Mouse (Mus musculus): ENCODE measurements at regions not wholly inside any gene's neighbourhood (a gene's known extent, or its start where the extent isn't known, plus 50 kb on each side); places are given as distances from the start of the nearest gene placed in this dataset.

- DNase-seq: no peak
These were observed 102.3 kb downstream of the Gm26897 start for GRCm38 (mm10) chr5:111835737-111836667.

- DNase-seq: no peak
These were observed 103.0 kb downstream of the Gm26897 start for GRCm38 (mm10) chr5:111836668-111837234.

GRCm38 (mm10) chr5:111842461-111842860 lies 108.7 kb downstream of the Gm26897 start:
- no peak for DNase-seq

- DNase-seq: no peak
These were observed 110.0 kb downstream of the Gm26897 start for GRCm38 (mm10) chr5:111843622-111844239.

- no peak for DNase-seq
These were observed 110.8 kb downstream of the Gm26897 start for GRCm38 (mm10) chr5:111844528-111844927.

GRCm38 (mm10) chr5:111848917-111849316 lies 115.2 kb downstream of the Gm26897 start:
- DNase-seq: no peak

- no peak for DNase-seq
These were observed 119.0 kb downstream of the Gm26897 start for GRCm38 (mm10) chr5:111852682-111853081.

GRCm38 (mm10) chr5:111855366-111855765 lies 121.6 kb downstream of the Gm26897 start:
- no peak for DNase-seq

- DNase-seq: no peak
These were observed 123.5 kb downstream of the Gm26897 start for GRCm38 (mm10) chr5:111857200-111857599.

- DNase-seq: no peak
These were observed 126.7 kb downstream of the Gm26897 start for GRCm38 (mm10) chr5:111860436-111860835.

GRCm38 (mm10) chr5:111862331-111862730 lies 128.6 kb downstream of the Gm26897 start:
- no peak for DNase-seq

GRCm38 (mm10) chr5:111863922-111864321 lies 130.2 kb downstream of the Gm26897 start:
- no peak for DNase-seq

GRCm38 (mm10) chr5:111864606-111865005 lies 130.9 kb downstream of the Gm26897 start:
- DNase-seq: no peak

- DNase-seq: no peak
These were observed 135.3 kb downstream of the Gm26897 start for GRCm38 (mm10) chr5:111869011-111869410.

GRCm38 (mm10) chr5:111877165-111877793 lies 143.6 kb downstream of the Gm26897 start:
- DNase-seq: no peak

GRCm38 (mm10) chr5:111879044-111879443 lies 145.3 kb downstream of the Gm26897 start:
- DNase-seq: no peak

- no peak for DNase-seq
These were observed 146.5 kb downstream of the Gm26897 start for GRCm38 (mm10) chr5:111880268-111880667.

- DNase-seq: peak; percentile 13
These were observed 147.8 kb downstream of the Gm26897 start for GRCm38 (mm10) chr5:111881517-111881916.

- no peak for DNase-seq
These were observed 153.6 kb downstream of the Gm26897 start for GRCm38 (mm10) chr5:111887281-111887680.

- DNase-seq: no peak
These were observed 157.1 kb downstream of the Gm26897 start for GRCm38 (mm10) chr5:111890800-111891199.

GRCm38 (mm10) chr5:111891261-111891693 lies 157.6 kb downstream of the Gm26897 start:
- no peak for DNase-seq

- no peak for DNase-seq
These were observed 159.2 kb downstream of the Gm26897 start for GRCm38 (mm10) chr5:111892956-111893355.

- DNase-seq: peak; percentile 22
These were observed 160.2 kb downstream of the Gm26897 start for GRCm38 (mm10) chr5:111893905-111894311.
